Mouse (Mus musculus): Measurements from ENCODE around the gene Kdm4d. TPM values are rescaled to one million over a fixed set of nuclear protein-coding genes. Genes with fewer than 3 reads are reported as not detected.
"Not testable (repeated sequence)": the region's sequence is repeated elsewhere in the genome, so short reads cannot be mapped to it uniquely, and the experiment has no call there.

Kdm4d gene
- total RNA-seq, 4 experiments from 2014 or later: 2.0 to 2.9 (median 2.5) TPM

DNA sequence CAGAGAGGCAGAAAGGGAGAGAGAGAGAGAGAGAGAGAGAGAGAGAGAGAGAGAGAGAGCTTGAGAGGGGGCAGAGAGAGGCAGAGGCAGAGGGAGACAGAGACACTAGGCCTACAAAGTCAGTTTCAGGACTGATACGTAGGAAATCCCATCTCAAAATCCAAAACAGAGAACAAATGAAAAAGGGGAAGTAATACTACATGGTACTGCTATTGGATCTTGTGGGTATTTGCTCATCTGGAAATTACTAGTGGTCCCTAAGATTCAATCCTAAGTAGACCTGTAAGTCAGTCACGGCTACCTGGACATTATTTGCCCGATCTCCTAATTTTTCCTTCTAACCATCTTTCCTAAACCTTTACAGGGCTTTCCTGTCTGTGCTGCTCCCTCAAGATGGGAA is 44.0 kb downstream of the Kdm4d start:
- no peak for DNase-seq (ENCODE audit: low spot score in 2 of 2)

GRCm38 (mm10) chr9:14451120-14451519 is 49.2 kb downstream of the Kdm4d start:
- not testable (repeated sequence) for DNase-seq (ENCODE audit: low spot score in 2 of 2)

GRCm38 (mm10) chr9:14447086-14447485 is 53.2 kb downstream of the Kdm4d start:
- DNase-seq (ENCODE audit: low spot score in 2 of 2): not testable (repeated sequence)

DNA sequence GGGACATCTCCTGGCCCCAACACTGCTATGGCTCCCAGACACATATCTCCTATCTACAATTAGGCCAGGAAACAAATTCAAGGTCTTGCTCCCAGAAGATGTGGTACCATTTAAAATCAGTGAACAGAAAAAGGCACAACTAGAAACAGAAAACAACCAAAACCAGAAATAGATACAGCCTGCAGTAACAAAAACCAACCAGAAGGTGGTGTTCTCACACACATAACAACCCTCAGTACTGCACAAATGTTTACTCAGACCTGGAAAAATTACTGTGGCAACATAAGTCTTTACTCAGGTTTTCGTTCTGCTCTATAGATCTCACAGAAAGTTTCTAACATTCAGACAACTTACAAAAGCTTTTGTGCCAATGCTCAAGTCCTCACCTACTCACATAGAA is 59.9 kb downstream of the Kdm4d start:
- DNase-seq (ENCODE audit: low spot score in 2 of 2): no peak

GRCm38 (mm10) chr9:14433252-14433939 is 66.9 kb downstream of the Kdm4d start:
- no peak for DNase-seq (ENCODE audit: low spot score in 2 of 2)

Other genes with a start within 250 kb of the Kdm4d start
- gene Sesn3, start 225.4 kb downstream of the Kdm4d start, total RNA-seq (2022): 100 to 1,000 TPM; 118 to 153 (median 137) TPM
- gene Endod1, start 119.0 kb downstream of the Kdm4d start, total RNA-seq (2022): 10 to 100 TPM; 78.1 to 90.6 (median 84.1) TPM
- 10 to 100 TPM; 80.2 to 94.8 (median 84.8) TPM for gene Cwc15, start 135 bp upstream of the Kdm4d start, total RNA-seq (2022)
- gene Amotl1, start 144.6 kb upstream of the Kdm4d start, total RNA-seq (2022): 10 to 100 TPM; 19.7 to 25.3 (median 21.9) TPM
- gene Piwil4, start 240.3 kb upstream of the Kdm4d start, total RNA-seq (2022): not detected